Mouse (Mus musculus): Measurements from ENCODE around the gene Timm17b. TPM values are rescaled to one million over a fixed set of nuclear protein-coding genes. Genes with fewer than 3 reads are reported as not detected.

Timm17b gene
- polyA plus RNA-seq, 1 experiment from 2014 or later, result 159 TPM

DNA sequence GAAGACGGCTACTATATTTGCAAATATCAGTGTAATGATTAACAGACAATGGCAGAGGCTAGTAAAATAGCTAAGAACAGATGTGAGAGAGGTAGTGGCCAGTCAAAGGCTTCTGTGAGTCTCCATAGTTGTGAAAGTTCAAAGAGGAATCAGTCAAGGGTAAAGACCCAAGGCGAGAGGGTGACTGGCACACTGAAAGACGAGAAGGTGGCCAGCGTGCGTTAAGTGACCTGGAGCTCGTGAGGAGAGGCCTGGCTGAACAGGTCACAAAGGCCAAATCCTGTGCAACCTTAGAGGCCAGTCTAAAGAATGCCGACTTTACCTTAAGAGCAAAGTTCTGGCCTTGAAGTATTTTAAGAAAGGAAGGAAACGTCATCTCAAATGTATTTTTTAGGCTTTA is 46.5 kb downstream of the Timm17b start:
- Histone ChIP-seq H3K36me3 (ENCODE audit: control insufficient read depth, insufficient read depth, low read length) (peaks cover 17% of the 10 kb centered on the region; the same call in 1 of the 2 replicates), H3K4me3 (ENCODE audit: control insufficient read depth in 1 of 2, insufficient read depth in 1 of 2, low read depth in 1 of 2, low read length in 2 of 2) (no peak overlapping the region), H3K9me3 (ENCODE audit: control insufficient read depth, low read length) (no peaks in the 10 kb centered on the region), H3K4me1 (ENCODE audit: control insufficient read depth in 2 of 2, insufficient read depth in 2 of 2, low read length in 2 of 2) (peaks cover 0 to 4% of the 10 kb centered on the region in 2 experiments; a peak in 2 of 4 replicates), H3K9ac (ENCODE audit: low read length) (no peak overlapping the region), H3K27ac (replicated peaks in 1 of 2; ENCODE audit: control insufficient read depth in 1 of 2, insufficient read depth in 1 of 2, low read depth in 2 of 2, low read length in 2 of 2) (no peak overlapping the region), H3K4me2 (ENCODE audit: low read length) (no peak overlapping the region), H3K27me3 (ENCODE audit: control insufficient read depth, insufficient read depth, low read length) (no peaks in the 10 kb centered on the region)
- ATAC-seq (ENCODE audit: insufficient number of reproducible peaks, insufficient read depth, low FRiP score, low read depth), result no peak
- WGBS, result 86% methylated on average over 8 of the region's 8 CpGs

DNA sequence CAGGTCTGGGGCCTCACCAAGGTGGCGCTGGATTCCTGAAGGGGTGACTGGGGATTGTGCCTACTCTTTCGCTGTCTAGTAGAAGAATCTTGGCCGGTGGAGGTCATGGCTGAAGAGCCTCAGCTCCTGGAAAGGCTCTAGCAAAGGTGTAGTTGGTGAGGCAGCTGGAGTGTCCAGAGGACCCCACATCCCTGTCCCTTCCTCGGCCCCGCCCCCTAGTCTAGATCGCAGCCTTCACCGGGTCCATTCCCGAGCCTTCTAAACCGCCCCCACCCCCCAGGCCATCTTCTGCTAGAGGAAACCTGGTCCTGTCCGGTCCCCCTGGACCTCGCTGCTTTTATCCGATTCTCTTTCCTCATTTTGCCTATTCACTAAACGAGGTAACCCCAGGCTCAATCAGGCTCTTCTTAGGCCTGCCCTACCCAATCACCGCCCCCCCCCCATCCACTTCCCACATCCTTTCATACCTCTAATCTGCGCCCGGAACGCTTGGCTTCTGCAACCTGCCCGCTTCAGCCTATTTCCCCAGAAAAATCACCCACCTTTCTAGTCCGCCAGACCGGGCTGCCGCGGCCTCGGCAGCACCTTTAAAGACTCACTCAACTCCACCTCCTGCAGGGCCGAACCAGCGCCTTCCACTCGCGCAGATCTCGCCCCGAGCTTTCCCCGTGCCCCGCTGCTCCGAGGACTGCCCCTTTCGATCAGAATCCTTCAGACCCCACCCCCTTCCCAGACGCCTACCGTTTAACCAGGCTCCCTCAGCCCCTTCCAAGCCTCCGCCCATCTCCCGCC is 48.1 kb downstream of the Timm17b start, which contains the start of gene Hdac6:
Gene Hdac6, minus strand, starts transcription at position 782 of the 792 bp plus-strand sequence.
- Histone ChIP-seq H3K27ac (replicated peaks in 1 of 2; ENCODE audit: control insufficient read depth in 1 of 2, insufficient read depth in 1 of 2, low read depth in 2 of 2, low read length in 2 of 2) (peak within 1 kb of the TSS; percentile 51 to 76), H3K27me3 (ENCODE audit: control insufficient read depth, insufficient read depth, low read length) (no peaks in the 10 kb centered on the region), H3K9me3 (ENCODE audit: control insufficient read depth, low read length) (no peaks in the 10 kb centered on the region), H3K4me2 (ENCODE audit: low read length) (peak within 1 kb of the TSS; percentile 64), H3K4me1 (ENCODE audit: control insufficient read depth in 2 of 2, insufficient read depth in 2 of 2, low read length in 2 of 2) (peaks cover 0 to 4% of the 10 kb centered on the region in 2 experiments; a peak in 2 of 4 replicates), H3K36me3 (ENCODE audit: control insufficient read depth, insufficient read depth, low read length) (peaks cover 6% of the 10 kb centered on the region; the same call in 1 of the 2 replicates), H3K4me3 (ENCODE audit: control insufficient read depth in 1 of 2, insufficient read depth in 1 of 2, low read depth in 1 of 2, low read length in 2 of 2) (peak within 1 kb of the TSS; percentile 51 to 81), H3K9ac (ENCODE audit: low read length) (peak within 1 kb of the TSS; percentile 71)
- no peak; the same call in 1 of the 2 replicates for ATAC-seq (ENCODE audit: insufficient number of reproducible peaks, insufficient read depth, low FRiP score, low read depth)
- 15% methylated on average over 36 of the region's 37 CpGs for WGBS

DNA sequence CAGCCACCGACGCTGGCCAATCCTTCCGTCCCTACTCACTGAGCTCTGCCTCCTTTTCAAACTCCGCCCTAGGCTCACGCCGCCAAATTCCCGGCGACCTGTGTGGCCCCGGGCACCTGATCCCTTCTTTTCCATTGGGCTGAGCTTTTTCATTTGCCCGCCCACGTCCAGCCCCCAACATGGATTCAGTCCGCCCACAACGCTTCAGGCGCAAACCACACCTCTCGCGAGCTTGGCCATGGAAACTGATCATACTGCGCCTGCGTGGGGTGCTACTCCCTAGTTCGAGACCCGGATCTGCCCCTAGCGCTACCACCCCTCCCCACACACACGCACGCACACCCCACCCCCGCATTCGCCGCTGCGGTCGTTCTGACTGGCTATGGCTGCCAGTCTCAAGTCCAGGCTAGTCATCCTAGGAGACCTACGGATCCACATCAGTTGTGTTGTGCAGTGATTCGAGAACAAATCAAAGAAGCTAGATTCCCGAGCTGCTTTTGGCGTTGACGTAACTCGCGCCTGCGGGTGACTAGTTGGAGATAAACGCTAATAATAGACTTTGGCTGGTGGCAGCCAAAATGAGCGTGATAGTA is 48.8 kb downstream of the Timm17b start:
- WGBS, result 18% methylated on average over 38 of the region's 38 CpGs
- H3K27ac ChIP-seq (replicated peaks in 1 of 2; ENCODE audit: control insufficient read depth in 1 of 2, insufficient read depth in 1 of 2, low read depth in 2 of 2, low read length in 2 of 2), result peak overlapping the region; percentile 51 to 76
- peaks cover 0 to 4% of the 10 kb centered on the region in 2 experiments; a peak in 2 of 4 replicates for H3K4me1 ChIP-seq (ENCODE audit: control insufficient read depth in 2 of 2, insufficient read depth in 2 of 2, low read length in 2 of 2)
- 0 out of 2 replicates have a peak, but pooled peaks cover 6% of the 10 kb centered on the region for H3K36me3 ChIP-seq (ENCODE audit: control insufficient read depth, insufficient read depth, low read length)
- H3K9me3 ChIP-seq (ENCODE audit: control insufficient read depth, low read length), result no peaks in the 10 kb centered on the region
- H3K27me3 ChIP-seq (ENCODE audit: control insufficient read depth, insufficient read depth, low read length), result no peaks in the 10 kb centered on the region
- peak overlapping the region; percentile 67 for H3K9ac ChIP-seq (ENCODE audit: low read length)
- ATAC-seq (ENCODE audit: insufficient number of reproducible peaks, insufficient read depth, low FRiP score, low read depth), result peak; percentile 98; the same call in 1 of the 2 replicates
- peak overlapping the region; percentile 37 to 47 for H3K4me3 ChIP-seq (ENCODE audit: control insufficient read depth in 1 of 2, insufficient read depth in 1 of 2, low read depth in 1 of 2, low read length in 2 of 2)
- peak overlapping the region; percentile 63 for H3K4me2 ChIP-seq (ENCODE audit: low read length)

DNA sequence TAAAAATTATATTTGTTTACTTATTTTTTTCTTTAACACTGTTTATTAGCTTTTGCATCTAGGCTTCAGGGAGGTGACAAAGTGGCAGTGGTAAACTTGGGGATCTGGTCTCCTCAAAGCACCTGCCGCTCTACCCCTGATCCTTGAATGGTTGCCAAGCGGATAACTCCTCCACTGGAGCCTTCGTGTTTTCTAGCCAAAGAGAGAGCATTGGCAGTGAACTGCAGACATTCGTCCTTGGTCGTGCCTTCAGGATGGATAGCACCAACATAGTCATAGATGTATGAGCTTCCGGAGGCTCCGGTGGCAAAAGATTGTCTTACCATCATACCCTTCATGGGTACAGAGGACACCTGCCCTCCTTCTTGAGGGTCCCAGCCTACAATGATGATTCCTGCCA is 50.9 kb downstream of the Timm17b start:
- no peak overlapping the region for H3K27ac ChIP-seq (replicated peaks in 1 of 2; ENCODE audit: control insufficient read depth in 1 of 2, insufficient read depth in 1 of 2, low read depth in 2 of 2, low read length in 2 of 2)
- H3K9ac ChIP-seq (ENCODE audit: low read length), result no peak overlapping the region
- H3K36me3 ChIP-seq (ENCODE audit: control insufficient read depth, insufficient read depth, low read length), result 0 out of 2 replicates have a peak, but pooled peaks cover 6% of the 10 kb centered on the region
- H3K4me2 ChIP-seq (ENCODE audit: low read length), result no peak overlapping the region
- H3K4me3 ChIP-seq (ENCODE audit: control insufficient read depth in 1 of 2, insufficient read depth in 1 of 2, low read depth in 1 of 2, low read length in 2 of 2), result no peak overlapping the region
- H3K4me1 ChIP-seq (ENCODE audit: control insufficient read depth in 2 of 2, insufficient read depth in 2 of 2, low read length in 2 of 2), result peaks cover 0 to 4% of the 10 kb centered on the region in 2 experiments; a peak in 2 of 4 replicates
- no peaks in the 10 kb centered on the region for H3K27me3 ChIP-seq (ENCODE audit: control insufficient read depth, insufficient read depth, low read length)
- H3K9me3 ChIP-seq (ENCODE audit: control insufficient read depth, low read length), result no peaks in the 10 kb centered on the region
- no peak for ATAC-seq (ENCODE audit: insufficient number of reproducible peaks, insufficient read depth, low FRiP score, low read depth)
- 87% methylated on average over 6 of the region's 7 CpGs for WGBS

Other genes with a start within 250 kb of the Timm17b start
- gene Prickle3, start 242.1 kb upstream of the Timm17b start, polyA plus RNA-seq (2014; fragmentation: Nextera tagmentation; extraction: Ambion mirVana), result 6.2 and 7.8 TPM in 2 replicates
- 194 and 196 TPM in 2 replicates for gene Plp2, start 228.0 kb upstream of the Timm17b start, polyA plus RNA-seq (2014; fragmentation: Nextera tagmentation; extraction: Ambion mirVana)
- gene Magix, start 218.1 kb upstream of the Timm17b start, polyA plus RNA-seq (2014; fragmentation: Nextera tagmentation; extraction: Ambion mirVana), result 0.54 and 0.74 TPM in 2 replicates
- 33.5 TPM in 2 replicates for gene Gpkow, start 202.2 kb upstream of the Timm17b start, polyA plus RNA-seq (2014; fragmentation: Nextera tagmentation; extraction: Ambion mirVana)
- 18.5 and 24.0 TPM in 2 replicates for gene Wdr45, start 185.0 kb upstream of the Timm17b start, polyA plus RNA-seq (2014; fragmentation: Nextera tagmentation; extraction: Ambion mirVana)
- gene Gm45208, start 177.1 kb upstream of the Timm17b start, polyA plus RNA-seq (2014; fragmentation: Nextera tagmentation; extraction: Ambion mirVana), result not detected in 2 replicates
- 36.3 and 40.8 TPM in 2 replicates for gene Praf2, start 170.9 kb upstream of the Timm17b start, polyA plus RNA-seq (2014; fragmentation: Nextera tagmentation; extraction: Ambion mirVana)
- gene Ccdc120, start 148.5 kb upstream of the Timm17b start, polyA plus RNA-seq (2014; fragmentation: Nextera tagmentation; extraction: Ambion mirVana), result 4.7 and 5.9 TPM in 2 replicates
- gene Tfe3, start 136.8 kb upstream of the Timm17b start, polyA plus RNA-seq (2014; fragmentation: Nextera tagmentation; extraction: Ambion mirVana), result 13.1 and 14.5 TPM in 2 replicates
- 25.0 and 26.6 TPM in 2 replicates for gene Gripap1, start 109.6 kb upstream of the Timm17b start, polyA plus RNA-seq (2014; fragmentation: Nextera tagmentation; extraction: Ambion mirVana)
- 1.8 and 1.9 TPM in 2 replicates for gene Kcnd1, start 77.1 kb upstream of the Timm17b start, polyA plus RNA-seq (2014; fragmentation: Nextera tagmentation; extraction: Ambion mirVana)
- gene Otud5, start 58.0 kb upstream of the Timm17b start, polyA plus RNA-seq (2014; fragmentation: Nextera tagmentation; extraction: Ambion mirVana), result 16.2 and 19.9 TPM in 2 replicates
- 3.8 and 4.9 TPM in 2 replicates for gene Pim2, start 21.1 kb upstream of the Timm17b start, polyA plus RNA-seq (2014; fragmentation: Nextera tagmentation; extraction: Ambion mirVana)
- 15.2 and 18.3 TPM in 2 replicates for gene Slc35a2, start 15.3 kb upstream of the Timm17b start, polyA plus RNA-seq (2014; fragmentation: Nextera tagmentation; extraction: Ambion mirVana)
- gene Pqbp1, start 88 bp upstream of the Timm17b start, polyA plus RNA-seq (2014; fragmentation: Nextera tagmentation; extraction: Ambion mirVana), result 61.9 and 65.1 TPM in 2 replicates
- not detected in 2 replicates for gene Gm10491, start 8.5 kb downstream of the Timm17b start, polyA plus RNA-seq (2014; fragmentation: Nextera tagmentation; extraction: Ambion mirVana)
- not detected in 2 replicates for gene Gm10490, start 10.2 kb downstream of the Timm17b start, polyA plus RNA-seq (2014; fragmentation: Nextera tagmentation; extraction: Ambion mirVana)
- gene Pcsk1n, start 20.5 kb downstream of the Timm17b start, polyA plus RNA-seq (2014; fragmentation: Nextera tagmentation; extraction: Ambion mirVana), result 0.09 and 0.63 TPM in 2 replicates
- not detected in 2 replicates for gene Eras, start 29.2 kb downstream of the Timm17b start, polyA plus RNA-seq (2014; fragmentation: Nextera tagmentation; extraction: Ambion mirVana)
- 25.3 and 26.5 TPM in 2 replicates for gene Hdac6, start 48.5 kb downstream of the Timm17b start, polyA plus RNA-seq (2014; fragmentation: Nextera tagmentation; extraction: Ambion mirVana)
- gene Gata1, start 78.7 kb downstream of the Timm17b start, polyA plus RNA-seq (2014; fragmentation: Nextera tagmentation; extraction: Ambion mirVana), result 0.24 and 0.54 TPM in 2 replicates
- not detected in 2 replicates for gene Glod5, start 119.1 kb downstream of the Timm17b start, polyA plus RNA-seq (2014; fragmentation: Nextera tagmentation; extraction: Ambion mirVana)
- gene Suv39h1, start 175.4 kb downstream of the Timm17b start, polyA plus RNA-seq (2014; fragmentation: Nextera tagmentation; extraction: Ambion mirVana), result 28.4 and 28.9 TPM in 2 replicates
- 0.24 and 0.54 TPM in 2 replicates for gene Was, start 191.1 kb downstream of the Timm17b start, polyA plus RNA-seq (2014; fragmentation: Nextera tagmentation; extraction: Ambion mirVana)
- gene Wdr13, start 233.5 kb downstream of the Timm17b start, polyA plus RNA-seq (2014; fragmentation: Nextera tagmentation; extraction: Ambion mirVana), result 22.7 and 26.0 TPM in 2 replicates
- 317 and 375 TPM in 2 replicates for gene Rbm3, start 246.5 kb downstream of the Timm17b start, polyA plus RNA-seq (2014; fragmentation: Nextera tagmentation; extraction: Ambion mirVana)